Mouse (Mus musculus): ENCODE data around the gene Gm28168.

- TF ChIP-seq CTCF (IDR thresholded peaks at IDR 0.05; ENCODE audit: borderline replicate concordance, control insufficient read depth, extremely low read depth, insufficient read depth, low read length, poor library complexity) (no peak), POLR2A (IDR thresholded peaks at IDR 0.05; ENCODE audit: control insufficient read depth, extremely low read depth, insufficient read depth, low read length, poor library complexity) (no peak)
These were observed 37.8 kb downstream of the Gm28168 start, which contains the start of gene Gm7145 for GRCm38 (mm10) chr1:117965639-117966038.
